Mouse (Mus musculus) left cerebral cortex, adult 6 months (tissue): ENCODE measurements around the gene Olfr1284. TPM values are rescaled to one million over a fixed set of nuclear protein-coding genes. Genes with fewer than 3 reads are reported as not detected.

Experiments
- long read RNA-seq, 2 experiments: library from polyadenylated mRNA; unstranded; transcript quantifications; one replicate each; pipeline ENCODE4 v2.0.0; 2019 to 2020
- polyA plus RNA-seq: library from polyadenylated mRNA; unstranded; fragments of <200 nt; fragmentation: Nextera tagmentation; gene quantifications from 2 replicates; pipeline ENCODE4 v1.2.3, GENCODE M21; 2021

Olfr1284 gene
- not detected in 2 replicates for polyA plus RNA-seq
- long read RNA-seq, experiment 1, result 0 reads
- long read RNA-seq, experiment 2, result 0 reads

GRCm38 (mm10) chr2:111375222-111375621, at the start of gene Olfr1284:
Olfr1284 (plus strand) TSS chr2:111375522.

GRCm38 (mm10) chr2:111326220-111326619, 49.1 kb upstream of the Olfr1284 start, which contains the start of gene Olfr1281:
Olfr1281 (plus strand) TSS chr2:111326520.

GRCm38 (mm10) chr2:111335976-111336375, 39.3 kb upstream of the Olfr1284 start, which contains the start of gene Olfr1282:
Olfr1282 (minus strand) TSS chr2:111336076.

GRCm38 (mm10) chr2:111366490-111366889, 8.8 kb upstream of the Olfr1284 start, which contains the start of gene Olfr1283:
Olfr1283 (plus strand) TSS chr2:111366790.

GRCm38 (mm10) chr2:111422931-111423330, 47.6 kb downstream of the Olfr1284 start, which contains the start of gene Olfr1286:
Olfr1286 (minus strand) TSS chr2:111423115.

Other genes starting within 250 kb of the Olfr1284 start
- not detected in 2 replicates for gene Gm15130, start 222.6 kb upstream of the Olfr1284 start, polyA plus RNA-seq
- not detected in 2 replicates for gene 4930430A15Rik, start 145.9 kb upstream of the Olfr1284 start, polyA plus RNA-seq
- not detected in 2 replicates for gene Olfr1275, start 140.2 kb upstream of the Olfr1284 start, polyA plus RNA-seq
- gene Olfr1276, start 121.0 kb upstream of the Olfr1284 start, polyA plus RNA-seq, result not detected in 2 replicates
- gene Olfr1277, start 101.4 kb upstream of the Olfr1284 start, polyA plus RNA-seq, result not detected in 2 replicates
- gene Olfr1278, start 85.4 kb upstream of the Olfr1284 start, polyA plus RNA-seq, result not detected in 2 replicates
- not detected in 2 replicates for gene Olfr1279, start 74.9 kb upstream of the Olfr1284 start, polyA plus RNA-seq
- not detected in 2 replicates for gene Olfr1280, start 61.5 kb upstream of the Olfr1284 start, polyA plus RNA-seq
- not detected in 2 replicates for gene Olfr1281, start 49.0 kb upstream of the Olfr1284 start, polyA plus RNA-seq
- gene Olfr1282, start 39.4 kb upstream of the Olfr1284 start, polyA plus RNA-seq, result not detected in 2 replicates
- not detected in 2 replicates for gene Olfr1283, start 8.7 kb upstream of the Olfr1284 start, polyA plus RNA-seq
- not detected in 2 replicates for gene Olfr1286, start 47.6 kb downstream of the Olfr1284 start, polyA plus RNA-seq
- gene Olfr1287, start 73.6 kb downstream of the Olfr1284 start, polyA plus RNA-seq, result not detected in 2 replicates
- not detected in 2 replicates for gene Olfr1288, start 98.6 kb downstream of the Olfr1284 start, polyA plus RNA-seq
- gene Olfr1289, start 105.3 kb downstream of the Olfr1284 start, polyA plus RNA-seq, result not detected in 2 replicates
- not detected in 2 replicates for gene Olfr1290, start 118.3 kb downstream of the Olfr1284 start, polyA plus RNA-seq
- gene Olfr1291-ps1, start 121.7 kb downstream of the Olfr1284 start, polyA plus RNA-seq, result not detected in 2 replicates
- gene Olfr1293-ps, start 149.7 kb downstream of the Olfr1284 start, polyA plus RNA-seq, result not detected in 2 replicates
- not detected in 2 replicates for gene Olfr1294, start 164.8 kb downstream of the Olfr1284 start, polyA plus RNA-seq
- not detected in 2 replicates for gene Olfr1295, start 194.2 kb downstream of the Olfr1284 start, polyA plus RNA-seq